In the genomic region with DNA sequence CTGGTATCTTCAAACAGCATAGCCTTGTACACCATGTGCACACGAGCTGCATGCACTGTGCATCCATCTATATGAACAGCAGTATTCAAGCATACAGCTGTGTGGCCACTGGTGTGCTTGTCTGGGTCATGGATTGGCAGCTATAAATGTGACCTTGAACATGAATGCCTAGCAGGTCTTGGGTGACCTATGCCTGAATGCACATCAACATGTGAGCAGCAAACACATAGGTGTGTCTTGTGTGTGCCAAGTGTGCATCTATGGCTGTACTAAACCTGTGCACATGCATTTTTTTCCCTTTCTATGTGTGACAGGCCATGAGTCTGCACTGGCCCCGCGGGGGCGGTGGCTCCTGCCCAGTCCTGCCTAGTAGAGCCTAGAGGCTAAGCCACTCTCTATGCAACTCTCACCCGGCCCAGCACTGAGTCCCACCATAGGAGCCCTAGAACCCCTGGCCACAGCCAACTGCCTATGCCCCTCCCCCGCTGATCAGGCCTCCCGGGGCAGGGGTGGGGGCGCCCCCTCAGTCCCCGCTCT, we compare ENCODE assay signal across 9 mouse cellular contexts. TPM values are rescaled to one million over a fixed set of nuclear protein-coding genes. Genes with fewer than 3 reads are reported as not detected.
DNase-seq lines count a peak whose midpoint lies in the region; TF ChIP-seq lines count a peak whose summit lies in the region.
"Had no signal": no experiment of that assay in that cellular context is flagged by ENCODE, and none has a peak within 500 bp of the region (broad histone marks: within the 10 kb centered on the region; RNA-seq: fewer than 3 reads in every experiment).

No protein-coding gene starts in this region.

- WGBS in hindbrain, embryonic 10.5 days, result 5% methylated on average over 9 of the region's 9 CpGs

- H3K4me1 ChIP-seq in ES-E14 (ENCODE audit: control insufficient read depth in 2 of 2, insufficient read depth in 2 of 2, low read length in 2 of 2, poor library complexity in 1 of 2), result peaks cover 16 to 33% of the 10 kb centered on the region in 2 experiments
- peaks cover 62% of the 10 kb centered on the region for H3K4me1 ChIP-seq in hindbrain, embryonic 10.5 days (replicated peaks)

- H3K36me3 ChIP-seq in ES-E14 (ENCODE audit: control insufficient read depth, insufficient read depth, low read length, poor library complexity, severe bottlenecking), result peaks cover 4% of the 10 kb centered on the region; the same call in 1 of the 2 replicates
- H3K36me3 ChIP-seq in hindbrain, embryonic 10.5 days, result peaks cover 27% of the 10 kb centered on the region

- peak; percentile 5 for DNase-seq in A20 (ENCODE audit: low read depth, low spot score)
- no peak for DNase-seq in ES-E14 (ENCODE audit: low read depth, low spot score)
- DNase-seq in hindbrain, embryonic 10.5 days (ENCODE audit: low spot score), result no peak
- peak; percentile 47 for DNase-seq in lung, postnatal 10 days
- DNase-seq in adrenal gland, adult 8-10 months, result no peak
- DNase-seq in Muller cell, postnatal 12 days (ENCODE audit: inconsistent ontology term), result no peak
- no peak for DNase-seq in urinary bladder, postnatal 36 days (ENCODE audit: low spot score in 2 of 2)
- DNase-seq in kidney, adult 18-20 months, result no peak

- peak overlapping the region; percentile 93 for H3K9ac ChIP-seq in ES-E14 (ENCODE audit: insufficient read depth, low read depth, low read length, poor library complexity, severe bottlenecking)

- no peaks in the 10 kb centered on the region for H3K9me3 ChIP-seq in ES-E14 (ENCODE audit: control insufficient read depth, insufficient read depth, low read depth, low read length)
- no peaks in the 10 kb centered on the region for H3K9me3 ChIP-seq in hindbrain, embryonic 10.5 days

- peaks cover 9% of the 10 kb centered on the region; the same call in 1 of the 2 replicates for H3K27me3 ChIP-seq in hindbrain, embryonic 10.5 days (ENCODE audit: insufficient read depth, poor library complexity, severe bottlenecking)

- H3K27ac ChIP-seq in ES-E14 (ENCODE audit: insufficient read depth, low read depth, low read length, poor library complexity, severe bottlenecking), result peak overlapping the region; percentile 65
- peak overlapping the region; percentile 97 for H3K27ac ChIP-seq in hindbrain, embryonic 10.5 days
- H3K27ac ChIP-seq: macrophage had no signal

- in situ Hi-C loops in ES-E14 (cut with MboI; ENCODE audit: low sequenced_read_pairs in 2 of 2, unreplicated experiment in 2 of 2), result no loop called here

- H3K4me3 ChIP-seq in ES-E14 (ENCODE audit: insufficient read depth in 1 of 2, low read depth in 1 of 2, low read length in 2 of 2, poor library complexity in 1 of 2, severe bottlenecking in 1 of 2), result peak overlapping the region; percentile 85 to 98
- H3K4me3 ChIP-seq in hindbrain, embryonic 10.5 days, result peak overlapping the region; percentile 81

TF ChIP-seq in ES-E14, 5 proteins besides CTCF, POLR2A, EP300 and RAD21:
- no peak for TF ChIP-seq MAFK (IDR thresholded peaks at IDR 0.05; ENCODE audit: insufficient read depth, low read depth, low read length)
- no peak for TF ChIP-seq ZNF384 (IDR thresholded peaks at IDR 0.05; ENCODE audit: low read depth, low read length)
- no peak for TF ChIP-seq ZC3H11A (IDR thresholded peaks at IDR 0.05; ENCODE audit: borderline replicate concordance, low read depth, low read length)
- TF ChIP-seq CHD2 (IDR thresholded peaks at IDR 0.05; ENCODE audit: low read depth, low read length), result no peak
- no peak for TF ChIP-seq HCFC1 (IDR thresholded peaks at IDR 0.05; ENCODE audit: borderline replicate concordance, insufficient read depth, low read length)

RNA-seq across cellular contexts. Expression of a gene that starts 1.3 kb away (rescaled TPM):
- total RNA-seq in ES-E14 (2012; rRNA removed), result 37.4 and 73.6 TPM in 2 replicates
- 22.9 and 26.0 TPM in 2 replicates for polyA plus RNA-seq in hindbrain, embryonic 10.5 days (2016; fragmentation: Nextera tagmentation; extraction: Ambion mirVana)
- 10 to 100 TPM in 1 of 4 experiments, 1 to 10 TPM in 3; 5.7 to 10.7 (median 7.3) TPM for total RNA-seq in adrenal gland, adult 8-10 months (2022)
- polyA plus RNA-seq: macrophage had no signal

RNA-seq across cellular contexts. Expression of a gene that starts 24.0 kb away (rescaled TPM):
- 0.71 and 1.6 TPM in 2 replicates for total RNA-seq in ES-E14 (2012; rRNA removed)
- 0.21 and 0.24 TPM in 2 replicates for polyA plus RNA-seq in hindbrain, embryonic 10.5 days (2016; fragmentation: Nextera tagmentation; extraction: Ambion mirVana)
- under 1 TPM; 0.13 to 0.43 (median 0.31) TPM for total RNA-seq in adrenal gland, adult 8-10 months (2022)
- polyA plus RNA-seq: macrophage had no signal

Comparison
In these comparisons a context has a peak if more than half of its experiments do, and no peak if none do; other contexts are left out.
1. DNase-seq: peak in A20 (single experiment) and lung, postnatal 10 days (single experiment); none in ES-E14 (single experiment), hindbrain, embryonic 10.5 days (single experiment), adrenal gland, adult 8-10 months (single experiment), Muller cell, postnatal 12 days (single experiment), urinary bladder, postnatal 36 days (0 of 2) and kidney, adult 18-20 months (single experiment).